Mouse (Mus musculus): ENCODE measurements at regions not wholly inside any gene's neighbourhood (a gene's known extent, or its start where the extent isn't known, plus 50 kb on each side); places are given as distances from the start of the nearest gene placed in this dataset.

DNA sequence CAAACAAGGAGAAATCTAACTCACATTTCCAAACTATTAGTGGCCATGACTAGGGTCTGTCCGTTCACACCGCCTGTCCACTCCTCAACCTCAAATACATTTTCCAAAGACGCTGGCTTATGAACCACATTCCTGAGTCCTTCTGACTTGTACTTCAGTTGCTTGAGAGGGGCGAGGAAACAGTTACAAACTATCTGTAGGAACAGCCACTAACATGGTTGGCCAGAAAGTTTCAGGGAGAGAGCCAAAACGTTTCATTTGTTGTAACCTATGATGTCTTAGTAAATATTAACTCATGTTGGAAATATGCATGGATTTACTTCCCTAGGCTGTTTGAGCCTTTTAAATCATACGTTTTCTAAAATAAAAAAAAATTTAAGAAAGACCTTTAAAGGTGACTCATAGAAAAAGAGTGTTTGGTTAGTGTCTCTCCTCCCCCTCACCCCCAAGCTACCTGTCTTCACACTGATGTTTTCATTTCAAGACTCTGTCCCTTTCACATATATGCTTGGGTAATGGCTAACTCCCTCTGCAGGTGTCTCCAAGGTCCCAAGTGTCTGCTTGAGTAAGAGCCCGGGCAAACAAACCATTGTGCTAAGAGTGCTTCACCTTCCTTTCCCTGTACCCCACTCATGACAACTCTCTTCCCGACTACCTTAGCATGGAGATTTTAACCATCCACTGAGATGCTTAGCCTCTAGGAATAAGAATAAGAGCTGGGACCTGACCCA, 101.1 kb downstream of the Lyplal1 start:
- intact Hi-C loops (cut with DNase I), result loop anchor here (10.0 kb wide), 1 partner anchor 699 kb away; no protein-coding TSS in a partner anchor

DNA sequence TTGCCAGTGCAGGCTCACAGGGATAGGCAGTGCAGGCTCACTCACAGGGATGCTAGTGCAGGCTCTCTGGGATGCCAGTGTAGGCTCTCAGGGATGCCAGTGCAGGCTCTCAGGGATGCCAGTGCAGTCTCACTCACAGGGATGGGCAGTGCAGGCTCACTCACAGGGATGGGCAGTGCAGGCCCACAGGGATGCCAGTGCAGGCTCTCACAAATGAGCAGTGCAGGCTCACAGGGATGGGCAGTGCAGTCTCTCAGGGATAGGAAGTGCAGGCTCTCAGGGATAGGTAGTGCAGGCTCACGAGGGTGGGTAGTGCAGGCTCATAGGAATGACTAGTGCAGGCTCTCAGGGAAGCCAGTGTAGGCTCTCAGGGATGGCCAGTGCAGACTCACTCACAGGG, 99.6 kb downstream of the Lyplal1 start:
- intact Hi-C loops (cut with DNase I), result loop anchor here (10.0 kb wide), 1 partner anchor 697 kb away; no protein-coding TSS in a partner anchor
- no peak for DNase-seq

More for the DNA sequence above, 101.1 kb downstream of the Lyplal1 start:
- no peak for DNase-seq

DNA sequence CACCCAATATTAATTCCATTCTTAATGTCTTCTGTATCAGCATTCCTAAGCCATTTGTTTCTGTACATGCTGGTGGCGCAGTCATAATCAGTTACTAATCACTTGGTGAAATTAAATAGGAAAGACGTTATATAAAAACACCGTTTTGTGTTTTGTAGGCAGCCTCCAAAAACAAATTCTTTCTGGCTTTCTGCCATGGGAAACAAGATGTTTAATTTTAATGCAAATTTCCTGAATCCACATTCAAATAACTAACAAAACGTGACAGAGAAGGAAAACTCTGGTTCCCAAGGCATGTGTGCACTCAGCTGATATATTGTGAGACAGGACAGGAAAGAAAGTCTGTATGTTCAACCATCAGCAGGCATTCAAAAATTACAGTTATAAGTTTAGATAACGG, 97.6 kb downstream of the Lyplal1 start:
- intact Hi-C loops (cut with DNase I), result loop anchor here (10.0 kb wide), 1 partner anchor 695 kb away; no protein-coding TSS in a partner anchor
- DNase-seq, result no peak

DNA sequence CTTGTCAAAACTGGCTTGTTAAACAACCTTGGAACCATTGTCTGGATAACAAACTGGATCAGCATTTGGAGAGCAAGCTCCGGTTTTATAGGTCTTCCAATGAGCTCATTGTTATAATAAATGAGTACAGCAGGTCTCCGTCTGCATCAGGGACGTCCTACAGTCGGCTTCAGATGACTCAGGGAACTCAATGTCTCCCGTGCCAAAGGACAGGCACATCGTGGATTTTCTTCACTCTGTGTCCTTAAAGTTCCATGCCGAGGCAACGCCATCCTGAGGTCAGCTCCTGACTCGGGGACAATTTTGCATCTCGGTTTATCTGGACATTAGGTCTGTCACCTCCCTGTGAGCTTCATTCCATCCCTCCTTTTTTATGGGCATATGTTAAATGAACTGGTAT, 85.2 kb downstream of the Lyplal1 start:
- intact Hi-C loops (cut with DNase I), result no loop called here
- DNase-seq, result no peak

DNA sequence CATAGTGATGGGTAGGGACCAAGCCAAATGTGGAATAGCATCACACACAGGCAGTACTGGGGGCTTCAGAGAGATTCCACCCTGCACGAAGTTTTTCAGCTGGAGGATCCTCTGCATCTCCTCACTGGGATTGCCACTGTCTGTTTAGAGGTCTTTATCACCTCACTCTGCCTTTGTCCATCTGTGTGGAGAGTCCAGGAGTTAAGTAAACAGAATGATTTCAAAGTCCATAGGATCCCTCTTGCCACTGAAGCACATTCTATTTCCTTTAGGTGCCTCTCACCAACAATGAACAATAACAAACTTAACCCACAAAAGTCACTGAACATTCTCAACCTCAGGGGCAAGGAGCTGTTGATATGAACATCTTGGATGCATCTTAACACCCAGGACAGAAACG, 82.7 kb downstream of the Lyplal1 start:
- intact Hi-C loops (cut with DNase I), result no loop called here
- no peak for DNase-seq

Data from heart, postnatal 10 days (tissue).